Mouse (Mus musculus): ENCODE data around the gene Tff1. TPM values are rescaled to one million over a fixed set of nuclear protein-coding genes. Genes with fewer than 3 reads are reported as not detected.

Gene Tff1
- polyA plus RNA-seq, 1 experiment from 2014 or later: not detected

- H3K36me3 ChIP-seq: no peaks in the 10 kb centered on the region
- 0 out of 2 replicates have a peak overlapping the region, but pooled peaks have one; percentile 9 for H3K27ac ChIP-seq
- ATAC-seq (ENCODE audit: low read depth) (no peak), DNase-seq (no peak)
- WGBS (ENCODE audit: insufficient replicate concordance): 15% methylated on average over 8 of the region's 8 CpGs
- no peaks in the 10 kb centered on the region for H3K27me3 ChIP-seq
- no peaks in the 10 kb centered on the region; the same call in 1 of the 2 replicates for H3K4me1 ChIP-seq (replicated peaks)
- no peaks in the 10 kb centered on the region for H3K9me3 ChIP-seq (replicated peaks)
- no peak overlapping the region for H3K4me3 ChIP-seq (replicated peaks)
- H3K9ac ChIP-seq: no peak overlapping the region
- H3K4me2 ChIP-seq: no peak overlapping the region
Observed at GRCm38 (mm10) chr17:31153785-31154184, 11.3 kb downstream of the Tff1 start.

GRCm38 (mm10) chr17:31152966-31153499, 12.0 kb downstream of the Tff1 start:
- 50% methylated on average over 9 of the region's 9 CpGs for WGBS (ENCODE audit: insufficient replicate concordance)

GRCm38 (mm10) chr17:31152512-31152911, 12.6 kb downstream of the Tff1 start:
- no peak overlapping the region for H3K9ac ChIP-seq
- H3K27ac ChIP-seq: no peak overlapping the region
- no peaks in the 10 kb centered on the region for H3K27me3 ChIP-seq
- no peaks in the 10 kb centered on the region for H3K9me3 ChIP-seq (replicated peaks)
- H3K4me3 ChIP-seq (replicated peaks): no peak overlapping the region
- H3K4me1 ChIP-seq (replicated peaks): no peaks in the 10 kb centered on the region; the same call in 1 of the 2 replicates
- DNase-seq (no peak), ATAC-seq (ENCODE audit: low read depth) (peak; percentile 51)
- 52% methylated on average over 5 of the region's 5 CpGs for WGBS (ENCODE audit: insufficient replicate concordance)
- no peaks in the 10 kb centered on the region for H3K36me3 ChIP-seq
- no peak overlapping the region for H3K4me2 ChIP-seq

More at GRCm38 (mm10) chr17:31152966-31153499, 12.0 kb downstream of the Tff1 start:
- DNase-seq (no peak), ATAC-seq (ENCODE audit: low read depth) (no peak)
- H3K4me3 ChIP-seq (replicated peaks): no peak overlapping the region
- H3K27ac ChIP-seq: no peak overlapping the region
- no peaks in the 10 kb centered on the region; the same call in 1 of the 2 replicates for H3K4me1 ChIP-seq (replicated peaks)
- H3K9ac ChIP-seq: no peak overlapping the region
- H3K27me3 ChIP-seq: no peaks in the 10 kb centered on the region
- no peaks in the 10 kb centered on the region for H3K36me3 ChIP-seq
- no peak overlapping the region for H3K4me2 ChIP-seq
- H3K9me3 ChIP-seq (replicated peaks): no peaks in the 10 kb centered on the region

GRCm38 (mm10) chr17:31145998-31146397, 19.1 kb downstream of the Tff1 start:
- Histone ChIP-seq H3K27me3 (no peaks in the 10 kb centered on the region), H3K4me2 (no peak overlapping the region), H3K27ac (no peak overlapping the region), H3K9ac (no peak overlapping the region), H3K4me1 (replicated peaks) (no peaks in the 10 kb centered on the region), H3K9me3 (replicated peaks) (no peaks in the 10 kb centered on the region), H3K36me3 (no peaks in the 10 kb centered on the region), H3K4me3 (replicated peaks) (no peak overlapping the region)
- DNase-seq: no peak
- WGBS (ENCODE audit: insufficient replicate concordance): 35% methylated on average over 9 of the region's 9 CpGs
- ATAC-seq (ENCODE audit: low read depth): no peak

GRCm38 (mm10) chr17:31144040-31145037, 20.7 kb downstream of the Tff1 start, which contains the start of gene Tff2:
Tff2 (minus strand) TSS chr17:31144282.
- ATAC-seq (ENCODE audit: low read depth): no peak
- Histone ChIP-seq H3K9ac (no peak within 1 kb of the TSS), H3K4me3 (replicated peaks) (no peak within 1 kb of the TSS), H3K9me3 (replicated peaks) (no peaks in the 10 kb centered on the region), H3K27ac (no peak within 1 kb of the TSS), H3K27me3 (no peaks in the 10 kb centered on the region), H3K4me2 (no peak within 1 kb of the TSS), H3K4me1 (replicated peaks) (no peaks in the 10 kb centered on the region), H3K36me3 (no peaks in the 10 kb centered on the region)
- WGBS (ENCODE audit: insufficient replicate concordance): 58% methylated on average over 15 of the region's 15 CpGs
- DNase-seq: no peak

GRCm38 (mm10) chr17:31142116-31142515, 23.0 kb downstream of the Tff1 start:
- 75% methylated on average over 7 of the region's 7 CpGs for whole genome bisulfite sequencing (ENCODE audit: insufficient replicate concordance)
- no peak overlapping the region for H3K27ac ChIP-seq
- H3K27me3 ChIP-seq: no peaks in the 10 kb centered on the region
- no peak overlapping the region for H3K4me3 ChIP-seq (replicated peaks)
- no peak overlapping the region for H3K4me2 ChIP-seq
- H3K9ac ChIP-seq: no peak overlapping the region
- H3K36me3 ChIP-seq: no peaks in the 10 kb centered on the region
- H3K4me1 ChIP-seq (replicated peaks): no peaks in the 10 kb centered on the region
- no peak for DNase-seq
- H3K9me3 ChIP-seq (replicated peaks): no peaks in the 10 kb centered on the region
- no peak for ATAC-seq (ENCODE audit: low read depth)

GRCm38 (mm10) chr17:31138398-31138797, 26.7 kb downstream of the Tff1 start:
- Histone ChIP-seq H3K9ac (no peak overlapping the region), H3K9me3 (replicated peaks) (no peaks in the 10 kb centered on the region), H3K27ac (no peak overlapping the region), H3K4me2 (no peak overlapping the region), H3K4me1 (replicated peaks) (peaks cover 8% of the 10 kb centered on the region; the same call in 1 of the 2 replicates), H3K27me3 (no peaks in the 10 kb centered on the region), H3K4me3 (replicated peaks) (no peak overlapping the region), H3K36me3 (no peaks in the 10 kb centered on the region)
- no peak for ATAC-seq (ENCODE audit: low read depth)
- WGBS (ENCODE audit: insufficient replicate concordance): 15% methylated on average over 5 of the region's 5 CpGs
- DNase-seq: peak; percentile 48

- Histone ChIP-seq H3K4me2 (no peak overlapping the region), H3K4me3 (replicated peaks) (no peak overlapping the region), H3K4me1 (replicated peaks) (peaks cover 8% of the 10 kb centered on the region; the same call in 1 of the 2 replicates), H3K9me3 (replicated peaks) (no peaks in the 10 kb centered on the region), H3K9ac (no peak overlapping the region), H3K36me3 (no peaks in the 10 kb centered on the region), H3K27me3 (no peaks in the 10 kb centered on the region), H3K27ac (no peak overlapping the region)
- DNase-seq (no peak), ATAC-seq (ENCODE audit: low read depth) (no peak)
- 52% methylated on average over 1 of the region's 1 CpGs for WGBS (ENCODE audit: insufficient replicate concordance)
Observed at GRCm38 (mm10) chr17:31136821-31137220, 28.3 kb downstream of the Tff1 start.

- no peak for ATAC-seq (ENCODE audit: low read depth)
- Histone ChIP-seq H3K9ac (no peak overlapping the region), H3K4me3 (replicated peaks) (no peak overlapping the region), H3K27me3 (no peaks in the 10 kb centered on the region), H3K4me2 (no peak overlapping the region), H3K9me3 (replicated peaks) (no peaks in the 10 kb centered on the region), H3K4me1 (replicated peaks) (peaks cover 8% of the 10 kb centered on the region; the same call in 1 of the 2 replicates), H3K27ac (no peak overlapping the region), H3K36me3 (no peaks in the 10 kb centered on the region)
- no peak for DNase-seq
- 27% methylated on average over 3 of the region's 3 CpGs for WGBS (ENCODE audit: insufficient replicate concordance)
Observed at GRCm38 (mm10) chr17:31136291-31136690, 28.8 kb downstream of the Tff1 start.

- Histone ChIP-seq H3K9me3 (replicated peaks) (no peaks in the 10 kb centered on the region), H3K4me2 (no peak overlapping the region), H3K27ac (no peak overlapping the region), H3K36me3 (no peaks in the 10 kb centered on the region), H3K9ac (no peak overlapping the region), H3K4me3 (replicated peaks) (no peak overlapping the region), H3K4me1 (replicated peaks) (peaks cover 8% of the 10 kb centered on the region; the same call in 1 of the 2 replicates), H3K27me3 (0 out of 2 replicates have a peak, but pooled peaks cover 4% of the 10 kb centered on the region)
- ATAC-seq (ENCODE audit: low read depth): no peak
- DNase-seq: no peak
- 45% methylated on average over 6 of the region's 6 CpGs for WGBS (ENCODE audit: insufficient replicate concordance)
Observed at GRCm38 (mm10) chr17:31134913-31135312, 30.2 kb downstream of the Tff1 start.

- H3K27me3 ChIP-seq: 0 out of 2 replicates have a peak, but pooled peaks cover 4% of the 10 kb centered on the region
- no peak overlapping the region for H3K27ac ChIP-seq
- no peak overlapping the region for H3K4me3 ChIP-seq (replicated peaks)
- no peak for DNase-seq
- no peaks in the 10 kb centered on the region for H3K36me3 ChIP-seq
- peak; percentile 61 for ATAC-seq (ENCODE audit: low read depth)
- WGBS (ENCODE audit: insufficient replicate concordance): 54% methylated on average over 15 of the region's 15 CpGs
- peak overlapping the region; percentile 30; the same call in 1 of the 2 replicates for H3K4me2 ChIP-seq
- H3K9ac ChIP-seq: no peak overlapping the region
- no peaks in the 10 kb centered on the region for H3K9me3 ChIP-seq (replicated peaks)
- H3K4me1 ChIP-seq (replicated peaks): peaks cover 8% of the 10 kb centered on the region; the same call in 1 of the 2 replicates
Observed at GRCm38 (mm10) chr17:31133776-31134175, 31.3 kb downstream of the Tff1 start.
